Mouse (Mus musculus) layer of hippocampus, adult 11-12 months (tissue): Measurements from ENCODE around the gene Olfr1008.
"Not testable (repeated sequence)": the region's sequence is repeated elsewhere in the genome, so short reads cannot be mapped to it uniquely, and the experiment has no call there.

Experiments used
- DNase-seq: peaks from one replicate; pipeline ENCODE4 v3.0.0; 2022; ENCODE audit warnings: low spot score

Olfr1008 gene

GRCm38 (mm10) chr2:85689131-85689530, at the start of gene Olfr1008:
Olfr1008 (plus strand) TSS chr2:85689431.
- DNase-seq = no peak

DNA sequence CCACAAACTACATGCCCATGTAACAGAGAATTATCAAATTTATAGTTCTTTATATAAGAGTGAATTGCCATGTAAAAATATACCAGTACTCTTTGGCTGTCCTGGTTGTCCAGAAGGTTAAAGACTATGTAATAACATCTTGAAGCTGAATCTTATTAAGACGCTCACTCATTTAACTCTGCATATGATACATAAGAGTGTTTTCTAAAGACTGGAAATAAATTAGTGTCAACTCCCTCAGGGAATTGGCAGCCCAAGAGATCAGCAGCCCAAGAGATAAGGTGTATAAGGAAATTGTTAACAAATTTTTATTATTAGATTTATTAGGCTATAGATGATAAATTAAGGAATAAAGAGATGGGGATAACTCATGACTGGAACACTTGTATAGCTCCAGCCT, 38.6 kb upstream of the Olfr1008 start, which contains the start of gene Olfr1002:
TSS of gene Olfr1002 (minus strand) at position 101 of the 400 bp plus-strand sequence.
- DNase-seq = no peak

DNA sequence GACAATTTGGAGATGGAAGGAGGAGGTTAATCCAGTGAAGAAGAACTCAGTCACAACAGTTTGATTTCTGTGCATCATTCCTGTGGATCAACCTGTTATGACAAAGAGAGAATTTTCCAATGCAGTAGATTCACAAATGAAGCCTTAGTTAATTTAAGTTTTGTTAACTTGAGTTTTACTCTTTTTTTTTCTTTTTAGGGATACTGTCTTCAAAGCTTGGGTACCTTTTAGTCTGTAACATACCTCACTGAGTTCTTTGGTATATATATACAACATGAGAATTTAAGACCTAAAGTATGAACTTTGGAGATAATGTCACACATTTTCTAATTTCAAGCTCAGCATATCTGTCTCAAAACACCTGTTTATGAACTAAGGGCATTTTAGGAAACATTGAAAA, 24.9 kb upstream of the Olfr1008 start, which contains the start of gene Olfr154:
TSS of gene Olfr154 (minus strand) at position 101 of the 400 bp plus-strand sequence.
- not testable (repeated sequence) for DNase-seq

- DNase-seq = no peak
These were observed 10.6 kb upstream of the Olfr1008 start, which contains the start of gene Olfr1006 for GRCm38 (mm10) chr2:85678667-85679066. Olfr1006 (minus strand) TSS chr2:85678767.

DNA sequence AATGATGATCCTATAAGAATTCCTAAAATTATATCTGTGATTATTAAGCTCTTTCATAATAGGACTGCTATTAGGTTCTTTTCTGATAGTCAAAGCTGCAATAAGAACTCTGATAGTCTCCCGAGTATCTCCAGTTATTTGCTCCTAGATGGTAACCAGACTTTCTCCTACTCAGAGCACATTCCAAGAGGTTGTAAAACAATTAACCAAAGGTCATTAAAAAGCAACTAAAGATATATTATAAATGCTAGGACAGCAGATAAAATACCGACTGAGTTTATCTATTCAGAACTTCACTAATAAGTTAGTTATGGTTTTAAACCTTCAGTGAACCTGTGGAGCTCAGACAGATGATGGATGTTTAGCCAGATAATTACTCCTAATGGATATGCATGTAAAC, 21.4 kb downstream of the Olfr1008 start:
- DNase-seq = not testable (repeated sequence)

- no peak for DNase-seq
These were observed 21.9 kb downstream of the Olfr1008 start for GRCm38 (mm10) chr2:85711159-85711558.

DNA sequence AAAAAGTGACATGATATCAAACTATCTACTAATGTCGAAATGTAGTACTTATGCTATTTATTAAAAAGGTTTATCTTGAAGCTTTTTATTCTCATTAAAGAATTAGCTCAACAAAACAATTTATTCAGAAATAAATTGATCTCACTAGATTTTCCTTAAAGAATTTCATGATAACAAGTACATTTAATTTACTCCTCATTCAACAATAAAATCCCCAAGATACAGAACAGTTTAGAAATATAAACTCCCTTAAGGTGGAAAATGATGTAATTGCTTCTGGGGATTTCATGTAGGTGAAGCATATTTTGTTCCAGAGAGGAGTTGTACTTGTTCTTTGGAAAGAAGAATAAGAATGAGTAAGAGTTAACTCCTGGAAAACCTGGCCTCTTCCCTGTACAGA, 25.9 kb downstream of the Olfr1008 start, which contains the start of gene Olfr1009:
TSS of gene Olfr1009 (plus strand) at position 301 of the 400 bp plus-strand sequence.
- DNase-seq = no peak

- DNase-seq = peak; percentile 11
These were observed 36.6 kb downstream of the Olfr1008 start for GRCm38 (mm10) chr2:85725793-85726192.
